Mouse (Mus musculus): ENCODE results near the gene Kcnmb1. TPM values are rescaled to one million over a fixed set of nuclear protein-coding genes. Genes with fewer than 3 reads are reported as not detected.

Gene Kcnmb1
- 0.20 and 0.26 TPM in 2 replicates for polyA plus RNA-seq (2016; fragmentation: Nextera tagmentation; extraction: Ambion mirVana)

GRCm38 (mm10) chr11:33962688-33963407, at the start of gene Kcnmb1:
Gene Kcnmb1 (plus strand): TSS chr11:33963013.
- Histone ChIP-seq H3K36me3 (no peaks in the 10 kb centered on the region), H3K9me3 (no peaks in the 10 kb centered on the region), H3K4me1 (replicated peaks) (peaks cover 13% of the 10 kb centered on the region), H3K27me3 (ENCODE audit: insufficient read depth, poor library complexity, severe bottlenecking) (no peaks in the 10 kb centered on the region), H3K27ac (peak within 1 kb of the TSS; percentile 53; the same call in 1 of the 2 replicates), H3K4me3 (no peak within 1 kb of the TSS)
- 52% methylated on average over 6 of the region's 6 CpGs for WGBS
- peak; percentile 21 for DNase-seq (ENCODE audit: low spot score)

- no peaks in the 10 kb centered on the region for H3K9me3 ChIP-seq
- peaks cover 5% of the 10 kb centered on the region; the same call in 1 of the 2 replicates for H3K27me3 ChIP-seq (ENCODE audit: insufficient read depth, poor library complexity, severe bottlenecking)
- DNase-seq (ENCODE audit: low spot score), result no peak
- no peak overlapping the region for H3K4me3 ChIP-seq
- peaks cover 18% of the 10 kb centered on the region for H3K4me1 ChIP-seq (replicated peaks)
- H3K27ac ChIP-seq, result no peak overlapping the region
- H3K36me3 ChIP-seq, result no peaks in the 10 kb centered on the region
- 87% methylated on average over 7 of the region's 7 CpGs for WGBS
These were observed 49.8 kb upstream of the Kcnmb1 start for GRCm38 (mm10) chr11:33913061-33913460.

GRCm38 (mm10) chr11:33914216-33914615, 48.6 kb upstream of the Kcnmb1 start:
- H3K27me3 ChIP-seq (ENCODE audit: insufficient read depth, poor library complexity, severe bottlenecking), result peaks cover 5% of the 10 kb centered on the region; the same call in 1 of the 2 replicates
- H3K27ac ChIP-seq, result no peak overlapping the region
- WGBS, result 82% methylated on average over 12 of the region's 12 CpGs
- no peak for DNase-seq (ENCODE audit: low spot score)
- H3K36me3 ChIP-seq, result no peaks in the 10 kb centered on the region
- no peaks in the 10 kb centered on the region for H3K9me3 ChIP-seq
- no peak overlapping the region for H3K4me3 ChIP-seq
- peaks cover 9% of the 10 kb centered on the region; the same call in 1 of the 2 replicates for H3K4me1 ChIP-seq (replicated peaks)

GRCm38 (mm10) chr11:33917574-33917973, 45.2 kb upstream of the Kcnmb1 start:
- peak; percentile 79 for DNase-seq (ENCODE audit: low spot score)
- no peaks in the 10 kb centered on the region for H3K9me3 ChIP-seq
- H3K27ac ChIP-seq, result no peak overlapping the region
- no peak overlapping the region for H3K4me3 ChIP-seq
- no peaks in the 10 kb centered on the region for H3K36me3 ChIP-seq
- H3K4me1 ChIP-seq (replicated peaks), result peaks cover 11% of the 10 kb centered on the region; the same call in 1 of the 2 replicates
- H3K27me3 ChIP-seq (ENCODE audit: insufficient read depth, poor library complexity, severe bottlenecking), result peaks cover 5% of the 10 kb centered on the region; the same call in 1 of the 2 replicates
- 23% methylated on average over 6 of the region's 6 CpGs for WGBS

- 53% methylated on average over 2 of the region's 2 CpGs for WGBS
- Histone ChIP-seq H3K9me3 (no peaks in the 10 kb centered on the region), H3K4me1 (replicated peaks) (peaks cover 11% of the 10 kb centered on the region; the same call in 1 of the 2 replicates), H3K36me3 (no peaks in the 10 kb centered on the region), H3K27me3 (ENCODE audit: insufficient read depth, poor library complexity, severe bottlenecking) (peaks cover 5% of the 10 kb centered on the region; the same call in 1 of the 2 replicates), H3K4me3 (no peak overlapping the region), H3K27ac (no peak overlapping the region)
- DNase-seq (ENCODE audit: low spot score), result no peak
These were observed 44.4 kb upstream of the Kcnmb1 start for GRCm38 (mm10) chr11:33918424-33918823.

DNA sequence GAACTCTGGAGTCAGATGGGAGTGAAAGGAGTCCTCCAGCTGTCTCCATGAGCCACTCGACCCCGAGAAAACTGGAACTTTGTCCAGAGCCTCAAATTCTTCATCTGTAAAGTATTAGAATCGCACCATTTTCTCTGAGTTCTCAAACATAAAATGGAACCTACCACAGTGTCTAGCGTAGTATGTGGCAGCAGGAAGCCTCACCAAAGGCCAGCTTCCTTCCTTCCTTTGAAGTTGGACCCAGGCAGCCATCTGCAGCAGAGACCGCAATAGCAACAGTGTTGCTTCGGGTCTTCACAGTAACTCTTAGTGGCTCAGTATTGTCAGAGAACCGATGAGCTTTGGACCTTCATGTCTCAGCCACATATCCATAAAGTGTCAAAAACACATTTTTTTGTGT, 43.0 kb upstream of the Kcnmb1 start:
- no peaks in the 10 kb centered on the region for H3K9me3 ChIP-seq
- no peak overlapping the region for H3K4me3 ChIP-seq
- H3K27me3 ChIP-seq (ENCODE audit: insufficient read depth, poor library complexity, severe bottlenecking), result no peaks in the 10 kb centered on the region
- peaks cover 8% of the 10 kb centered on the region; the same call in 1 of the 2 replicates for H3K4me1 ChIP-seq (replicated peaks)
- H3K36me3 ChIP-seq, result no peaks in the 10 kb centered on the region
- 81% methylated on average over 7 of the region's 7 CpGs for WGBS
- no peak for DNase-seq (ENCODE audit: low spot score)
- no peak overlapping the region for H3K27ac ChIP-seq

DNA sequence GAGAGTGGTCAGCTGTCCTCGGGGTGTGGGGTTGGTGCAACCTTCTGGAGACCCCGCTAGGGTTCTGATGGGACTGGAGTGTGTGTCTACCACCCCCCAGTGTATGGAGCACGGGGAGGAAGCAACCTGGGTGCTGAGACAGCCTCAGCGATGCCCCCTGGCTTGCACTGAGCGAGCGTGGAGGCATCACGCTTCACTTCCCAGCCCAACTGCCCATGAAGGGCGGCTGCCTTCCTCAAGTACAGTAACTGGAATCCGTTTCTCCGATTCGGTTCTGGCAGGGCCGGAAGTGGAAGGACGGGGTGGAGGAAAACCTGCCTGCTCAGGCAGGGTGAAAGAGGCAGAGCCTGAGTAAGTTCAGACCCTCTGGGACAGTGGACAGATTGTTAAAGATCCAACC, 41.4 kb upstream of the Kcnmb1 start:
- no peaks in the 10 kb centered on the region for H3K36me3 ChIP-seq
- no peak overlapping the region for H3K4me3 ChIP-seq
- no peak overlapping the region for H3K27ac ChIP-seq
- DNase-seq (ENCODE audit: low spot score), result no peak
- H3K4me1 ChIP-seq (replicated peaks), result peaks cover 8% of the 10 kb centered on the region; the same call in 1 of the 2 replicates
- WGBS, result 70% methylated on average over 13 of the region's 13 CpGs
- H3K27me3 ChIP-seq (ENCODE audit: insufficient read depth, poor library complexity, severe bottlenecking), result no peaks in the 10 kb centered on the region
- no peaks in the 10 kb centered on the region for H3K9me3 ChIP-seq

- H3K27ac ChIP-seq, result no peak overlapping the region
- DNase-seq (ENCODE audit: low spot score), result no peak
- H3K27me3 ChIP-seq (ENCODE audit: insufficient read depth, poor library complexity, severe bottlenecking), result no peaks in the 10 kb centered on the region
- peaks cover 8% of the 10 kb centered on the region; the same call in 1 of the 2 replicates for H3K4me1 ChIP-seq (replicated peaks)
- no peaks in the 10 kb centered on the region for H3K9me3 ChIP-seq
- no peaks in the 10 kb centered on the region for H3K36me3 ChIP-seq
- no peak overlapping the region for H3K4me3 ChIP-seq
- 62% methylated on average over 3 of the region's 3 CpGs for WGBS
These were observed 39.8 kb upstream of the Kcnmb1 start for GRCm38 (mm10) chr11:33923031-33923430.

DNA sequence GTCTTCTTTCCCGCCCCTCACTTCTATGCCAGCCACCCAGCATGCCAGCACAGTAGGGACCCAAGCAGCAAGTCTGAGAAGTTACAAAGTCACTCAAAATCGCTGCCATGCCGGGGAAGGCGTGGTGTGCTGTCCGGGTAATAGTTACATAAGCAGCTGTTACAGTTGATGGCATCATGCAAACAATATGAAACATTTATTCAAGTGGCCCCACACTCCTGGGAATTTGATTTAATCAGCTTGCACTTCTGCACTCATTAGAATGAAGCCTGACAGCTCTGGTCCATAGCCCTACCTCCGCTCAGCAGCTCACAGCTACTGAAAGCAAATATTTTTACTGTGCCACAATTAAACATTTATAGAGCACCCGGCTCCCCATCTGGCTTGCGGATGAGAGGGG, 37.0 kb upstream of the Kcnmb1 start:
- 80% methylated on average over 8 of the region's 8 CpGs for WGBS

GRCm38 (mm10) chr11:33926551-33926950, 36.3 kb upstream of the Kcnmb1 start:
- no peak for DNase-seq (ENCODE audit: low spot score)
- Histone ChIP-seq H3K4me1 (replicated peaks) (peaks cover 6% of the 10 kb centered on the region; the same call in 1 of the 2 replicates), H3K9me3 (no peaks in the 10 kb centered on the region), H3K4me3 (no peak overlapping the region), H3K27ac (no peak overlapping the region), H3K36me3 (no peaks in the 10 kb centered on the region), H3K27me3 (ENCODE audit: insufficient read depth, poor library complexity, severe bottlenecking) (no peaks in the 10 kb centered on the region)
- WGBS, result 74% methylated on average over 2 of the region's 2 CpGs

More for the DNA sequence above, 37.0 kb upstream of the Kcnmb1 start:
- DNase-seq (ENCODE audit: low spot score), result no peak
- Histone ChIP-seq H3K9me3 (no peaks in the 10 kb centered on the region), H3K27ac (no peak overlapping the region), H3K4me3 (no peak overlapping the region), H3K27me3 (ENCODE audit: insufficient read depth, poor library complexity, severe bottlenecking) (no peaks in the 10 kb centered on the region), H3K36me3 (no peaks in the 10 kb centered on the region), H3K4me1 (replicated peaks) (peaks cover 8% of the 10 kb centered on the region; the same call in 1 of the 2 replicates)

GRCm38 (mm10) chr11:33927321-33927720, 35.5 kb upstream of the Kcnmb1 start:
- peaks cover 4% of the 10 kb centered on the region; the same call in 1 of the 2 replicates for H3K4me1 ChIP-seq (replicated peaks)
- 64% methylated on average over 6 of the region's 6 CpGs for WGBS
- no peak overlapping the region for H3K4me3 ChIP-seq
- no peaks in the 10 kb centered on the region for H3K9me3 ChIP-seq
- no peak for DNase-seq (ENCODE audit: low spot score)
- no peaks in the 10 kb centered on the region for H3K36me3 ChIP-seq
- no peak overlapping the region for H3K27ac ChIP-seq
- H3K27me3 ChIP-seq (ENCODE audit: insufficient read depth, poor library complexity, severe bottlenecking), result no peaks in the 10 kb centered on the region

- Histone ChIP-seq H3K36me3 (no peaks in the 10 kb centered on the region), H3K9me3 (no peaks in the 10 kb centered on the region), H3K4me1 (replicated peaks) (peaks cover 8% of the 10 kb centered on the region; the same call in 1 of the 2 replicates), H3K27me3 (ENCODE audit: insufficient read depth, poor library complexity, severe bottlenecking) (no peaks in the 10 kb centered on the region), H3K4me3 (no peak overlapping the region), H3K27ac (no peak overlapping the region)
- DNase-seq (ENCODE audit: low spot score), result no peak
- WGBS, result 78% methylated on average over 4 of the region's 4 CpGs
These were observed 35.0 kb upstream of the Kcnmb1 start for GRCm38 (mm10) chr11:33927836-33928235.

- no peaks in the 10 kb centered on the region for H3K27me3 ChIP-seq (ENCODE audit: insufficient read depth, poor library complexity, severe bottlenecking)
- no peak overlapping the region for H3K4me3 ChIP-seq
- H3K4me1 ChIP-seq (replicated peaks), result peaks cover 9% of the 10 kb centered on the region; the same call in 1 of the 2 replicates
- H3K27ac ChIP-seq, result no peak overlapping the region
- peak; percentile 42 for DNase-seq (ENCODE audit: low spot score)
- 43% methylated on average over 7 of the region's 7 CpGs for WGBS
- no peaks in the 10 kb centered on the region for H3K36me3 ChIP-seq
- H3K9me3 ChIP-seq, result no peaks in the 10 kb centered on the region
These were observed 34.2 kb upstream of the Kcnmb1 start for GRCm38 (mm10) chr11:33928658-33929057.
